Mouse (Mus musculus): ENCODE measurements at regions not wholly inside any gene's neighbourhood (a gene's known extent, or its start where the extent isn't known, plus 50 kb on each side); places are given as distances from the start of the nearest gene placed in this dataset.

- no peak for DNase-seq
These were observed 153.0 kb upstream of the Tgfbr2 start for GRCm38 (mm10) chr9:116328201-116328600.

- no peak for DNase-seq
These were observed 151.9 kb upstream of the Tgfbr2 start for GRCm38 (mm10) chr9:116327080-116327479.

DNA sequence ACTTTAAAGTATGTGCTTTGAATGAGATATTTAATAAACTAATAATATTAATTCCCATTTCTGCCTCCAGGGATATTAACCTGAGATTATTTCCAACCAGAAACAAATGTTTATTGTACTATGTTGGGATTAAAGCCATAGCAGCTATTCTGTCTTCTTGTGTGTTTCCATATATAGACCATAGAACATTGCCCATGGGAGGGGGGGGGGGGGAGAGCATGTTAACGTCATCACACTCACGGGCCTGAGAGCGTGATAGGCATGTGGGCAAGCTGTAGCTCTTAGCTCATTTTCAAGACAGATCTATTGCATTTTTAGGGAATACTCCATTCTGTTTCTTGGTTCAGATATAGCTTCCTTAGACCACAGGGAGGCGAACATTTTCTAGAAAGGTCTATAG is 149.8 kb upstream of the Tgfbr2 start:
- DNase-seq = no peak

DNA sequence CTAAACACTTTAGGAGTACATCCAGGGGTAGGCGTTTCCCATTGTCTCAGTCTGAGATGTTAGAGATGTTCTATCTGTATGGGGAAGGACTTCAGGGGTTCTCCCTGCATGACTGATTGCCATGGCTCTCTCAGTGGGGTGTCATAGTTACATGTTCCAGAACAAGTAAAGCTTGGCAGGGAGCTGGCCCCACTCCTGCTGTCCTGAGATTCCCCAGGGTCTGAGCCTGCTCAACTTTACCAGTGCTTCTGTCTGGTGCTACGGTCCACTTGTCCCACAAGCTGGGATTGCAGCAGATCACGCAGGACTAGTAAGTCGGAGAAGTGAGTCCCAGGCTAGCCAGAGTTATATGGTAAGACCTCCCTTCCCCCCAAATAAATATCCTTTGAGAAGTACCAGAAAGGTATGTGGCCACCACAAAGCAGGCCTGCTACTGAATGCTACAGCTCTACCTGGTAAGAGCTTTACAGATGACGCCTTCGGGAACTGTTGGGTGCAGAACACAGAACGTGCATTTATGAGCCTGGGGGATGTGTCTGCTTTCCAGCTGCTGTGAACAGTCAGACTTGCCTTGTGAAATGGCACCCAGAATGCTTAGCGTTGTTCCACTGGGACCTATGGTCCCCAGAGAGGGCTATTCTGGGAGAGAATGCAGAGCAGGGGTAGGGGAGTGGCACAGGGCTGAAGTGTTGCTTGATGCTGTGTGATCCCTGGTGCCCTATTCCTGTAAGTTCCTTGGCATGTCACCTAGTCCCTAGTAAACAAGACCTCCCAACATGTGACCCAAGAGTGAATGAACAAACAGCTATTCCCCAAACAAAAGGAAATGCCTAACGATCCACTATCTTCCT is 148.9 kb upstream of the Tgfbr2 start:
- no peak for DNase-seq

DNA sequence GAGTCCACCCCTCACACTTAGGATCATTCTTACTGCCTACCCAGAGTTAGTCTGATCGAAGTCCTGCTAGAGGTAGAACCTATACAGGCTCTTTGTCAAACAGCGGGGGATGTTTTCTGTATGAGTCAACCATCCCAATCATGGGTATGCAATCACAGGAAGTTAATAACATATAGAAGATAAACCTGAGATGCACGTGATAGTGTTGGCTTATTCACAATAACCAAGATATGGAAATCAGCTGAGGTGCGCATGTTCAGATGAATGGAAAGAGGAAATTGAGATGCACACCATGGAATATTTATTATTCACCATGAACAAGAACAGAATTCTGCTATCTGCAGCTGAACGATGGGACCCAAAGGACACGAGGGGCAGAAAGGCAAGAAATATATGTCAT is 146.7 kb upstream of the Tgfbr2 start:
- no peak for DNase-seq

DNA sequence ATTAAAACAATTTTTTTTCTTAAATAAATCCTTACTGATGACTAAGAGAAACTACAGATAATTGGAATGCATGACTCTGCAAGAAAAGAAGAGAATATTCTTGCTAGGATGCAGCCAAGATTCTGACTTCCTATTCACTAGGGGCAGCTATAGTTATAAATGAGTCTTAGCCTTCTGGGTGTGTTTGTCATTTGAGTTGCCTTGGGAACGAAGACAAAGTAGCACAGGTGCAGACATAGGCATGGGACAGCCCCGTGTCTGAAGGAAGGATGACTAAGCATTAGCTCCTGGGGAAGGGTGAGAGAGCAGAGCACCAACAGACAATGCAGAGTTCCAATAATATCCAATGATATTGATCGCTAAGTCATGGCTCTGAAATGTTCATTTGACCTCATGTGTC is 144.3 kb upstream of the Tgfbr2 start:
- DNase-seq = no peak

- DNase-seq = no peak
These were observed 141.5 kb upstream of the Tgfbr2 start for GRCm38 (mm10) chr9:116316582-116317095.

- no peak for DNase-seq
These were observed 139.6 kb upstream of the Tgfbr2 start for GRCm38 (mm10) chr9:116314803-116315202.

- no peak for DNase-seq
These were observed 139.0 kb upstream of the Tgfbr2 start for GRCm38 (mm10) chr9:116313932-116314790.

DNA sequence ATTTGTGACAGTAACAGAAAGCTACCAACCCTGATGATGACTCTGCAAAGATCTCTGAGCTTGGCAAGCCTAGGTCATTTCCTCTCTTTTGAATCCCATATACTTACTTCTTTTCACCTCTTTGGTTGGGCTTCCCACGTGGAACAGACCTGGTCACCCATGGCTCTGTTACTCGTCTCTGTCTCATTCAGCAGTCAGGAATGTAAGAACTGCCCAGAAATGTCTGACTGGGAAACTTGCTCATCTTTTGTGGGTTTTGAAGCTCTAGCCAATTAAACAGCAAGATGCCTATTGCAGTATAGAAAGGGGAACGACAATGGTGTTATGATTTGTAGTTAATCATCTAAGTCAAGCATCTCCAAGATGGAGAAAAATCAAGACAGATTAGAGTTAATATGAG is 136.2 kb upstream of the Tgfbr2 start:
- DNase-seq = no peak

GRCm38 (mm10) chr9:116301602-116302001 is 126.4 kb upstream of the Tgfbr2 start:
- DNase-seq = no peak

- no peak for DNase-seq
These were observed 123.6 kb upstream of the Tgfbr2 start for GRCm38 (mm10) chr9:116298791-116299190.

DNA sequence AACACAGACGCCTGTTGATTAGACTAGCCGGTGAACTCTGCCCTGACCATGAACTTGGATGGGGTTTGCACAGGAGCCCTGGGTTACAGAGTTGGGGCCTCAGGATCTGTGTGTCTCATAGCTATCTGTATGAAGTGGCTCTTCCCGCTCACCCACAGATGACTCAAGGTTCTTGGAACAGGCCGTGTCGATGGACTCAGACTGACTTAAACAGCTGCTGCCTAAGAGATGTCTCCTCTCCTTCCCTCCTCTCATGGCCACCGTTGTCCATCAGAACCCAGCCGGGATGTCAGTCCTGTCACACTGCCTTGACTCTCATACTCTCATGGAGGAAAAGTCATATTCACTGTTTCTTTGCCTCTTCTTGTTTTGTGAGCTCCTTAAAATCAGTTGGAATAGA is 121.2 kb upstream of the Tgfbr2 start:
- DNase-seq = no peak

DNA sequence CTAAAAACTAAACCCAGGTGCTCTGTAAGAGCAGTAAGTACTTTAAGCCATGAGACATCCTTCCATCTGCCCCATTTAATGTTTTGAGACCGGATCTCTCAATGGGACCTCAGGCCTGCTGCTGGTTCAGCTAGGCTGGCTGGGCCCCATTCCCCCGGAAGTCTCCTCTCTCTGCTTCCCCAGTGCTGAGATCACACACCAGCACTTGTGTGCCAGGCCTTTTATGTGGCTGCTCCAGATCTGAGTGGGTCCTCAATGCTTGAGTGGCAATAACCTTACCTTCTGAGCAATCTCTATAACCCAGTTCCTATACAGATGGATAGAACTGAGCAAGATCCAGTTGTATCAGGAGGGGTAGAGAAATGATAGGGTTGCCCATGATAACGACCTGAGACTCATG is 118.9 kb upstream of the Tgfbr2 start:
- DNase-seq = no peak

GRCm38 (mm10) chr9:116293110-116293509 is 118.0 kb upstream of the Tgfbr2 start:
- no peak for DNase-seq

GRCm38 (mm10) chr9:116291624-116292023 is 116.5 kb upstream of the Tgfbr2 start:
- DNase-seq = no peak

GRCm38 (mm10) chr9:116290896-116291295 is 115.7 kb upstream of the Tgfbr2 start:
- no peak for DNase-seq

- no peak for DNase-seq
These were observed 110.7 kb upstream of the Tgfbr2 start for GRCm38 (mm10) chr9:116285691-116286431.

- DNase-seq = no peak
These were observed 108.8 kb upstream of the Tgfbr2 start for GRCm38 (mm10) chr9:116283790-116284526.

DNA sequence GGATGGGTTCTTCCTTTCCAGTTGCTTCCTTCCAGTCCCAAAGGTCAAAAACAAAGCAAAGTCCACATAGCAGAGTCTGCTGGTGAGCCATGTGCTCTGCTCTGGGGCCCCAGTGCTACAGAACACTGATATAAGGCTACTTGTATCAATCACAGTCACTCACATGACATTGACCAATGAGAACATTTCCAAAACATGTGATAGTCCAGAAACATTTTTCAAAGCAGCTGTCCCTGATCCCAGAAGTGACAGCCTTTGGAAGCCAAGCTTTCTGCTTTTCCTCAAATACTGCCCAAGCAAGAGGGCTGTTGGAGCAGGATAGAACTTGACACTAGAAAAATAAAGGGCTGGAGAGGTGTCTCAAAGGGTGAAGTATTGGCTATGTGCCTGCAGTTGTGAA is 106.5 kb upstream of the Tgfbr2 start:
- no peak for DNase-seq

DNA sequence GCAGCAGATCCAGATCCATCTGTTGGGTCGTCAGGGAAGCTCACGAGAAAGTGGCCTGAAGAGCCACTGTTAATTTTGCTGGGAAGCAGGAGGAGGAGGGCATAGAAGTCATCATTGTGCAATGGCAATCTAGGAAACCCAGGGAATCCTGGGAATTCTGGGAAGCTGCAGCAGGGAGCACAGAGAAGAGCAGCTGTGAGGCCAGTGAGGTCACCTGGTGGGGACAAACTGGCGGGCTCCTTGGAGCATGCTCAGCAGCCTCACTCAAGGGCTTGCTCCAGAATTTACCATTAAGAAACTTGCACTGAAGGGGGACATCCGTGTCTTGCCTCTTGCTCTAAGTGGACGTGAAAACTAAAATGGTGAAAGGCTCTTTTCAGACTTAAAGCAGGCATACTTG is 105.0 kb upstream of the Tgfbr2 start:
- DNase-seq = no peak

DNA sequence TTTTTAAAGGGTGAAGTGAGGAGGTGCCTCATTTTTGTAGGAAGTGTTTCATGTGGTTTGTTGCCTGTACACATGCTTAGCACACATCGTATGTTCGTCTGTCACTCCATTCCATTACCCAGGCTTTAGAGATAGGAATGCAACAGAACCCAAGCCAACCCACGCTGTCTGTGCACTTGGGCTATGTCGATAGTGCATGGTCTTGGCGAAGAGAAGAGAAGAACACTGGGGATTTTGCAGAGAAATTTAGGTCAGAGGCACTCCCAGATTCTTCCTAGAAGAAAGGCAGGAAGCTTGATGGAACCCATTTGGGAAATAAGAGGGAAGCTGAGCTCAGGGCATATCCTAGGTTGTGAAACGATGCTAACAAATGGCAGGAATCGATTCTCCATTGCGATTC is 103.7 kb upstream of the Tgfbr2 start:
- DNase-seq = no peak
